Mouse (Mus musculus) c-Kit-positive CD71-positive TER-119-negative erythroid progenitor cells, embryonic 14.5 days (primary cell): ENCODE measurements around the gene Asgr2.
"Not testable (repeated sequence)": the region's sequence is repeated elsewhere in the genome, so short reads cannot be mapped to it uniquely, and the experiment has no call there.

Experiments
- DNase-seq: peaks from one replicate; pipeline ENCODE4 v3.0.0-alpha.2; 2013; ENCODE audit warnings: low read depth

The Asgr2 gene

DNA sequence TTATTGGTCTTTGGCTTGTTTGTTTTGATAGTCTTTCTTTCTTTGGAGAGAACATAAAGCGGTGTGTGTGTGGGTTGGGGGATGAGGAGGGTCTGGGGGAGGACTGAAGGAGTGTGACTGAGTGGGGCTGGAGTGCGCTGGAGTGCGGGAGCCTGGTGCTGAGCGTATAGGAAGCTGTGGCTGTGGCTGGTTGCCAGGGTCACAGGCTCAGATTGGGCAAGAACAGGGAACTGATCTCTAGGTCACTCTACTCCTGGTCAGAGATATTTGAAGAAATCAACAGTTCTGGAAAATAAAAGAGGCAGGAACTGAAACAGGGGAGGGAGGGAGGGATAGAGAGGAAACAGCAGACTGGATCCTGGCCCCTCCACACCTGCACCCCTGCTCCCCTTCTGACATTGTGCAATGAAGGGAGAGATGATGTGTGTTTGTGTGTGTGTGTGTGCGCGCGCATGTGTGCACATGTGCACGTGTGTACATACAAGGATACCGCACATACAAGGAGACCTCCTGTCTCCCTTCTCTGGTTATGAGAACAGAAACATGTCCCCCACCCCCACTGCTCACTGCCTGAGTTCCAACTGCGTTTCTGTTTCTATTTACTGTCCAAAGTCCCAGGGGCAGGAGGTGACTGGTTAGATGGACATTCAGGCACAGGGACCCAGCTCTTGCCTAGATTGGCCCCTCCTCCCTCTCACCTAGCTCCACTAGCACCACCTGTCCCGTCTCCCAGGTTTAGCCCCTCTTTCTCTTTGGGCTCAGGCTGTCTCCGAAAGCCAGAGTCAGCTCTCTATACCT lies at the start of gene Asgr2:
TSS of gene Asgr2 (plus strand) at position 659 of the 798 bp plus-strand sequence.
- no peak for DNase-seq

DNA sequence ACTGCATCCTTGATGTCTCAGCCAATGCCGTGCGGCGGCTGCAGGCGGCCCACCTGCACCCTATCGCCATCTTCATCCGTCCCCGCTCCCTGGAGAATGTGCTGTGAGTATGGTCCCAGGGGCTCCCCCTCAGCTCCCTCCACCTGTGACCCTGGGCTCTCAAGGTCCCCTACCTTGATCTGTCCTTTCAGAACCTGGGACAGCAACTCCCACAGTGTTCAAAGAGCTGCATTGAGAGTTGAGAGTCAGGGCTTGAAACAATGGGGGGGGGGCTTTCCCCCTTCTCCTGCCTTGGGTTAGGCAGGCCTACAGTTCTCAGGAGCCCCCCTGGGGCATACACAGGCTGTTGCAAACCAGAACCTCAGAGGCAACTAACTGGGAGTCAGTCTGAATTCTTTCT lies 48.8 kb upstream of the Asgr2 start:
- DNase-seq = no peak

DNA sequence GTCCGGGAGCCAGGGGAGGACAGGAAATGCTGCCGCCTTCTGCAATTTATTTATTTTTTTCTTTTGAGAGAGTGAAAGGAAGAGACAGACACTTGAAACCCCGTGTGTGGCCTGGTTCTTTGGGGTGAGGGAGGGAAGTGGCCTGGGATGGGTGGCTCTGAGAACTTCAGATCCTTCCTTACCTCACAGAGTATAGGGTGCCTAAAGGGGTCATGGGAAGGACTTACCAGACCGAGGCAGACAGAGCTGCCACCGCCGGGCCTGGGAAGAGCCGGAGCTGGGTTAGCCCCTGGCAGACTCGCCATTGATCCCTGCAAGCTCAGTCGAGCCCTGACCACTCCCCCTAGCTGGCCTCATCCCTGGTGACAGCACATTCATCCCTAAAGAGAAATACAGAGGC lies 47.0 kb upstream of the Asgr2 start:
- no peak for DNase-seq

DNA sequence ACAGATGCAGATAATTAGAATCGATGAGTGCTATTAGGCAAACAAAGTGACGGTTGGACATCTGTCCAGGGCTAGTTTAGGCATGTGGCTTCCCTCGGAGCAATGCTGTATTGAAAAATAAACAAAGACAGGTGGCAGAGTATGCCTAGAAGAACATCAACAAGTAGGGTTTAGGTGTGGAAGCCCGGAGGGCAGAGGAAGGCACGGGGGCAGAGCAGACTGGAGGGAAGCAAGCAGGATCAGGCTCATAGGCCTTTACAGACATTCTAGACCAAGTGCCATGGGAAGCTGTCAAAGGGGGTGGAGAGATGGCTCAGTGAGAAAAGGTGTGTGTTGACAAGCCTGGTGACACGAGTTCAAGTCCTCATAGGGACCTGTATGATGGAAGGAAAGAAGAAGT lies 43.1 kb upstream of the Asgr2 start:
- no peak for DNase-seq

DNA sequence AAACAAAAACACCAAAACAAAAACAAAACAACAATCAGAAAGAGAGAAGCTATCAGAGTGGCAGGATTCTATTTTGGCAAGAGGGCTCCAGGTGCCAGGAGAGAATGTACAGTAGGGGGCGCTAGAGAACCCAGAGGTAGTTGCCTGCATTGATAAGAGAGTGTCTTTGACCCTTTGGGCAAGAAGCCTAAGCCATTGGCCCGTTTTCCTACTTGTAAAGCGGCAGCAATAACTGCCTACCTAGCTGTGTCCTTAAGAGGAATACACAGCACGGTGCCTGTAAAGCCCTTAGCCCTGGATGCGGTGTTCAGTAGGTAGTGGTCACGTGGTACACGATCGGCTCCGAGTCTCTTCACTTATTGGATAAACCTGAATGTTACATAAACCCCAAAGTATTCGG lies 42.6 kb upstream of the Asgr2 start:
- DNase-seq = peak; percentile 14

DNA sequence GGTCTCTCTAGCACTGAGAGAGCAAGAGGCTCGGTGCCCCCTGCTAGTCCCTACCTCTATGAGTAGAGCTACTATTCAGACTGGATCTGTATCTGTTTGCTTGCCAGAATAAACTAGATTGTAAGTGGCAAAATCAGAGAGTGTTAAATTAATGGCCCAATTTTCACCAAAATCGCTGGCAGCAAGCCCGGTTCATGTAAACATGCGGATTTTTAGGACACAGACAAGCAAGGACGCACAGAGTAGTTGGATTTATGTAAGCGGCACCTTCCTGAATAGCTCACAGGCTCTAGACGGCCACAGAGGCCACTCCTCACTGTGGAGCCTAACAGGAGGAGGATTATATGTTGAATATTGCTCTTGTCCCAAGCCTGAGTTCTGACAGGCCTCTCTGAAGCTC lies 39.3 kb upstream of the Asgr2 start:
- DNase-seq = no peak

DNA sequence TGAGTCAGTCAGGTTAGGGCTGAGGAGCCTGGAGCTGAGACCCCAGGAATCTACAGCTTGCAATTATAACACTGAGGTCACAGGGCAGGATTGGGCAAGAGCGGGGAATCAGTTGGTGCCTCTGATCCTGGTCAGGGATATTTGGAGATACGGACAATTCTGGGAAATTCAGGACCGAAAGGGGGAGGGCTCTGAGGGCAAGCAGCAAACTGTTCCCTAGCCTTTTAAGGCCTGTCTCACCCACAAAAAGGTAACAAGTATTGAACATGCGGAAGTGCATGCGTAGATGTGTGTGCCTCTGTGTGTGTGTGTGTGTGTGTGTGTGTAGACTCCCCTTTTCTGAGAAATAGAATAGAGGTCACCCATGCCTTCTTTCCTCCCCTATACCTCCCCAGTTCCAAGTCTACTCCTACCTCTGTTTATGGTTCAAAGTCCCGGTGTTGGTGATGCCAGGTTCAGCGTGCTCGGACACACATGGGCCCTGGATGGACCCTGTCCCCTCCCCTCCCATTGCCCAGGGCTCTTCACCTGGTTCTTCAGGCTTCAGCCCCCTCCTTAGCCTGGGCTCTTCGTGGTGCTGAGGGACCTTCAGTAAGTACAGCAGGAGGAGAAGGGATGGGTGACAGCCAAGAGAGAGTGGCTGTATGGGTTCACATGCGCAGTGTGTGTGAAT lies 38.4 kb upstream of the Asgr2 start, which contains the start of gene Asgr1:
TSS of gene Asgr1 (plus strand) at position 188 of the 673 bp plus-strand sequence.
- no peak for DNase-seq

DNA sequence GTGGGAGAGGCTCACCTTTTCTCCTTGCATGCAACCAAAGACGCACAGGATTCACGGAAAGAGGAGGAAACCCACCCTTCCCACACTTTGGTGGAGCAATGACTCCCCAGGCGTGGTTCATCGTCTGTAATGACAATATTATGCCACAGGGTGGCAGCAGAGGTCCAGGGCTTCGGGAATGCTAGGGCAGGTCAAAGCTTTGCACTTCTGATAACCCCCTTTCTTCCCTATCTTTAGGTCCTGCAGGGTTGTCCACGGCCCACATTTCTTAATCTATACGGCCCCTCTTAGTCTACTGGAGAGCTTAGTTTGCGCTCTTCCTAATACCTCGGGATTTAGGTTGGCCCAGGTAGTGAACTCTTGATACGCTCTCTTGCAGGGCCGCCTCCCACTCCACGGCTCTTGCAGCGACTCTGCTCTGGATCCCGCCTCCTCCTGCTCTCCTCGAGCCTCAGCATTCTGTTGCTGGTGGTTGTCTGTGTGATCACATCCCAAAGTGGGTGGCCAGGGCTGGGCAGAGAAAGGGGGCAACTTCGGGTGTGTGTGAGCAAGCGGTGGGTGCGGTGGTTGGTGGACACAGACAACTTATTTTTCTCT lies 36.7 kb upstream of the Asgr2 start:
- peak; percentile 59 for DNase-seq

DNA sequence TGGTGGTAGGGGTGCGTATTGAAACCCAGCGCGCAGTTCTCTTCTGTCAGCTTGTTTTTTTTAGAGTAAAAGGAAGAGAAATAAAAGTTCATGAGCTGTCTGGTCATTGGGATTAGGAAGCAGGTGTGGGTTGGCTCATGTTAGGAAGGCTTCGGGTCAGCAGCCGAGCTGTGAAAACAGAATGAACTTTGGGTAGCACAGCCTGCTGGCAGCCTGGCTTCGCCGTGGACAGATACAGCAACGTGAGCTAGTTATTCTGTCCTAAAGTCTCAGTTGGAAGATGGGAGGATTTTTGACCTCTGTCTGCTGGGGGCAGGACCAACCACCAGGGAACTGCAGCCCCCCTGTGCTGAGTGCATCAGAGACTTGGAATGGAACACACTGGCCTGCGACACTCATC lies 34.6 kb upstream of the Asgr2 start:
- DNase-seq = no peak

DNA sequence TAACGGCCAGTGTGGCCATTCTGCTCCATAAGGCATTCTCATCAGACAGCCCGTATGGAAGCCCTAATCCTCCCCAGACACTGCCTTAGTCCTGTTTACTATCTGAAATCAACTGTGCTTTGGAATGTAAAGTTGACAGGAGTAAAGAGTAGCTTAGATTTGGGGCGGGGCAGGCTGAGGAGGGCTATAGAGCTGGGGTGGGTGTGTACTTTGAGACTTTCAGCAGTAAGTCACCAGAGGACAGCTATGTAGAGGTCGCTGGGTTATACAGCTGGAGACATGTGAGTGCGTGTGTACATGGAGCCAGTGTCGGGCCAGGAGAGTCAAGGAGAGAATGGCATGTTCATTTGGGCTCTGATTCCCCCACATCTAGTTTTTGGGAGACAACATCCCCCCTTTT lies 32.5 kb upstream of the Asgr2 start:
- no peak for DNase-seq

DNA sequence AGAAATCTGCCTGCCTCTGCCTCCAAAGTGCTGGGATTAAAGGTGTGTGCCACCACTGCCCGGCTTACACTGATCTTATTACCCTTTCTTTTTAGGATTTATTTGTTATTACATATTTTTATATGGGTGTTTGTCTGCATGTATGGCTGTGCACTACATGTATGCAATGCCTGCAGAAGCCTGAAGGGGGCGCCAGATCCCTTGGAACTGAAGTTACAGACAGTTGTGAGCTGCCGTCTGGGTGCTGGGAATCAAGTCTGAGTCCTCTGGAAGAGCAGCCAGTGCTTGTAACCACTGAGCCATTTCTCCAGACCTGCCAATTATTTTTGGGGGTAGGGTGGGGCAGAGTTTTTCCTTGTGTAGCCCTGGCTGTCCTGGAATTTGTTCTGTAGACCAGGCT lies 29.4 kb upstream of the Asgr2 start:
- DNase-seq = no peak

DNA sequence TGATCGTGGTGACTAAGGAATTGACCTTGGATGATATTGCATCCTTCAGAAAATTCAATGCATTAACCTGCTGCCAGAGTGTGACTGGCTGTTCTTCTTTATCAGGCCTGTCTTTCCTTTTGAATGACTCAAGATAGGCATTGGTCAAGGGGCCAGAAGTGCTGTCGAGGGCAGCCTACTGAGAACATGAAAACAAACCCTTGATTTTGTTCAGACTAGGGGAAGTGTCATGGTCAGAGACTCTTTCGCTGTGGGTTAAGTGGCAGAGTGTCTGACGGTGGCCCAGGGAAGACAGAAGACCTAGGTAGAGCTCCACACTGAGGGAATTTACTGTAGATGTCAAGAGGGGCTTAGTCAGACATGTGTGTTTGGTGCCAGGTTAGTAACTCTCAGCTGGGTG lies 25.7 kb upstream of the Asgr2 start:
- no peak for DNase-seq

DNA sequence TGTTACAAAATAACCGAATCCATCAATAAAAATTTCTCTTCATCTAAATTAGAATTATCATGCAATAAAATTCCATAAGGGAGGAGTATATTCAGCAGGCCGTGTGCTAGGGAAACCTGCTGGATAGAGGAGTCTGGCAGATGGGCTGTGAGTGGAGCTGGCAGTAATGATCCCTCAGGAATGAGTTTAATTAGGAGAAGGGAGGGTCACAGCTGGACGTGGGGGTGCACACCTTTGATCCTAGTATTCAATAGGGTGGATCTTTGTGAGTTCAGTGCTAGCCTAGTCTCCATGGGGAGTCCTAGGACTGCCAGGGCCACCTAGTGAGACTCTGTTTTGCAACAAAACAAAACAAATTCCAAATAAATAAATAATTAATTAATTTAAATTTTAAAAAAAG lies 24.2 kb upstream of the Asgr2 start:
- no peak for DNase-seq

DNA sequence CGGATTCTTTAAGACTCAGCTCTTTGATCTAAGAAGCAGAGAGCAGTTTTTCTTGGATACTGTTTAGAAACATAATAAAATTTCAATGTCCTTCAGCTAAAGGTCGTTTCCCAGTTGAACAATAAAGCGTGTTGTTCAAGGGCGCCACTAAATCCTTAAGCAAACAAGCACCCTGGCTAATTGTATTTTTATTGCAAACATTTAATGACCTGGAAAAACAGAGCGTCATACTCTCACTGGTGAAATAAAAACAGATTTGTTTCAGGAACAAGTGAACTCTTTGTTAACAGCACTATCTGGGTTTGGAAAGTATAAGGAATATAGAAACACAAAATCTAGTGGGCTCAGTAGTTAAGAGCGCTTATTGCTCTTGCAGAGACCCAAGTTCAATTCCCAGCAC lies 22.4 kb upstream of the Asgr2 start:
- no peak for DNase-seq

DNA sequence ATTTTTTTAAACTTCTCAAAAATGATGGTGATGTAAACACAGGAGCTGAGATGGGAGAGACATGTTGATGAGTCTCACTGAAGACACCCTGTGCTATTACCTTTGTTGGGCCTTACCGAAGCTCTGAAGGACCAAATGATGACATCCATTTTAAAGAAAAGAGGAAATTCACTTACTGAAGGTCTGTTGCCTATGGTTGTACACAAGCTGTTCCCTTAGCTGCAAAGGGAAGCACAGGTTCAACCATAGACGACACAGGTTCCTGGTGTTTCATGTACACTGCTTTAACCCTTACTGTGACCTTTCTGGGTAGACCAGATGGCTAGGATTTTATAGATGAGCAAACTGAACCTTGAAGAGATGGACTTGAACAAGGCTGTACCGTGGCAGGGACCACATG lies 21.8 kb upstream of the Asgr2 start:
- not testable (repeated sequence) for DNase-seq

DNA sequence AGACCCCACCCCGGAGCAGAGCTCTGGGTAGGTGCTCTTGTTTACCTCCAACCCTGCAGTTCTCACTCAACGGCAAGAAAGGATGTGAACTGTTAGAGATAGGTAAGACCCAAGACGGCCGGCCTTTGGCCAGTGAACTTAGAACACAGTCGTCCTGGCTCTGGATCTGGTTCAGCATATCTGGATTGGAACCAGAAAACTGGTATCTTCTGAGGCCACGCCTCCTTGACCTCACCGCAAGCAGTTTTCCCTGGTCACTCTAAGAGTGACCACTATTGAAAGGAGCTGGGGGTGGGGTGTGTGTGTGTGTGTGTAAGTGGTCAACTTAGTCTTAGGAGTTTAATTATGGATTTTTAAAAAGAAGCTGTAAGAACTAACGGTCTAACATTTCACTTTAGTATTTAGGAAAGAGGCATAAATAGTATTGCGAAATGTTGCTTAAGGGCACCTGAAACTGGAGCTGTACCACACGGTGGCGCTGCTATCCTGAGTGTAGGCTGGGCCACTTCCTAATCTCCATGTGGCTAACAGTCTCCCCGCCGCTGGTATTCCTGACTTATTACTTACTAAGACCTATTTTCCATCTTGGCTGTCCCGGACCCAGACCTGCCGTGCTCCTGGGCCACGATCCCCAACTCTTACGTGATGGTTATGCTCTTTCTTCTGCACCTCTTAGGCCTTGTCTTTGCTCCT lies 17.9 kb upstream of the Asgr2 start:
- DNase-seq = peak; percentile 42

DNA sequence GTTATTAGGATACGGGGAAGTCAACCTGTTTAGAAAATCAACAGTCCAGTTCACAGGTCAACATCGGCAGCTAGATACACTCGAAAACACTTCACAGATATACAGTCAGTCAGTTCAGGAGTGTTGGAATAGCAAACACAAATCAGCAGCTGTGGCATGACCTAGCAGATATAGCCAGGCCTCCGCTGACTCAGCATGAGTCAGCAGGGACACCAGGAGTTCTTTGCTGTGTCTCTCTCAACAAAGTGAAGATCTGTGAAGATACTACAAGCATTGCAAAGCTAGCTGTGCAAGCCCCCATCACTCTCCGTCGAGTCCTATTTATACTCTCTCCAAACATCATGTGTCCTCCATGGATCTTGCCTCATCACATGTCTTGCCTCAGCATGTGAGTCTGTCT lies 16.9 kb upstream of the Asgr2 start:
- DNase-seq = no peak

DNA sequence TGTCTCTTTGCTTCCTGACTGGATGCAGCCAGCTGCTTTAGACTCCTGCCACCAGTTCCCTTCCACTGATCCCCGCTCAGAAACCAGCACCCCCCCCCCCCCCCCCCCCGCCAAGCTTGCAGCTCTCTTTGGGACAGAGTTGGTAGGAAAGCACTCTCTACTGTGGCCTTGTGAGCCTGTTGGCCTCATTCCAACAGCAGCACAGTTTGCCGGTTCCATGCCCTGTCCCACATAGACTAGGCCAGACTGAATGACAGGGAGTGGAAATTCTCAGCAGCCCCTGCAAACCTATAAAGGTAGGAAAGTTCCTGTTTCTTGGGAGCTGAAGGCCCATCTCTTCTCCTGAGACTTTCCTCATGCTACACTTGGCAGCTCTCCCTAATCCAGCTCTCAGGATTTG lies 15.0 kb upstream of the Asgr2 start:
- DNase-seq = no peak

DNA sequence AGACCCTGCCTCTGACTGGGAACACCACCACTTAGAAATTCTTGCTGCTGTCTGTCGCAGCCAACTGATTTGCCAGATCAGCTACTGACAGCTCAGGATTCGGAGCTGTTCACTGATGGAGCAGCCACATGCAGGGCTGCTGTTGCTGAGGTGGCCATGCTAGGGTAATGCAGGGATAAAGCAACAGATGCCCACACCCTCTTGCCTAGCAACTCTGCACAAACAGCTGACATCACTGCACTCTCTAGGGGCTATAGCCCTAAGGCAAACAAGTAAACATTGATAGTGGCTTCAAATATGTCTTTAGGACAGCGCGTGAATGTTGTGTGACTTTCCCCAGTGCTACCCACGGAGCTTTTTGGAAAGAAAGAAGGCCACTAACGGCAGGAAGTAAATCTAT lies 13.3 kb upstream of the Asgr2 start:
- no peak for DNase-seq

DNA sequence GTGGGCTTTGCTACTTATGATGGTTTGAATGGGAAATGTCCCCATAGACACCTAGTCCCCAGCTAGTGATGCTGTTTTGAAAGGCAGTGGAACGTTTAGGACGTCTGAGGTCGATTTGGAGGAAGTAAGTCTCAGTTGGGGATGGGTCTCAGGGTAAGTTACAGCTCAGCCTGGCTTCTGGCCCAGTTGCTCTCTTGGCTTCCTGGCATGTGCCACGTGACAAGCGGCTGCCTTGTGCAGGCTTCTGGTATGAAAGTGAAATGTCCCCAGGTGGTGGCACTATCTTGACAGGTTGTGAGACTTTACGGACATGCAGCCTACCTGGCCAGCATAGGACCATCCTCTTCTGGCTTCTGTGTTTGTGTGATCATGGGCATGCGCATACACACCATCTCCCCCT lies 12.5 kb upstream of the Asgr2 start:
- DNase-seq = no peak

DNA sequence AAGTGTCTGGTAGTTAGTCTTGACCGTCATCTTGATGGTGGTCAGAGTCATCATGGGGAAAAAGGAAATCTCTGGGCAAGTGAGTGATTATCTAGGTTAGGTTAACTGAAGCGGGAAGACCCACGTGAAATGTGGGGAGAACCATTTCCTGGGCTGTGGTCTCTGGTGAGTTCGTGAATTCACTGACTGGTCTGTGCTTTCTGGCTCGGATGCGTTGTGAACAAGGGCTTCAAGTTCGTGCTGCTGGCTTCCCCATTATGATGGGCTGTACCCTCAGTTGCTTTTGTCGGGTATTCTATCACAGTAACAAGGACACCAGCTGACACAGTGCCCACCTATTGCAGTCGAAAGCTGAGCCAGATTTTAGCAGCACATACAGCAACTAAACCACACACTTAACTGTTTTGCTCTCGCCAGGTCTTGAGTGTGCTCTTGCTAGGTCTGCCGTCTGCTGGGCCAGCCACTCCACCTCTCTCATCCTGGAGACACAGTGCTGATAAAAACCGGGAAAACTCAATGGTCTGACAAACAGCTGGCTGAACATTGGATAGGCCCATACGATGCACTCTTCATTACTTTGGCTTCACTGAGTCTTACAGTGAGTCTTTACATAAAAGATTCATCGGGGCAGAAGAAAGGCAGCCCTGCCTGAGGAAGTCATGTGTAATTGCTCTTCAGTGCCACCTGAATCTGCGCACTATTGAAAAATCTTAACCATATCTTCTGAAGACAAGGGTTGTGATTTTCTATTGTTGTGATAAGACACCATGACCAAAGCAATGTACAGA lies 11.4 kb upstream of the Asgr2 start:
- DNase-seq = no peak

DNA sequence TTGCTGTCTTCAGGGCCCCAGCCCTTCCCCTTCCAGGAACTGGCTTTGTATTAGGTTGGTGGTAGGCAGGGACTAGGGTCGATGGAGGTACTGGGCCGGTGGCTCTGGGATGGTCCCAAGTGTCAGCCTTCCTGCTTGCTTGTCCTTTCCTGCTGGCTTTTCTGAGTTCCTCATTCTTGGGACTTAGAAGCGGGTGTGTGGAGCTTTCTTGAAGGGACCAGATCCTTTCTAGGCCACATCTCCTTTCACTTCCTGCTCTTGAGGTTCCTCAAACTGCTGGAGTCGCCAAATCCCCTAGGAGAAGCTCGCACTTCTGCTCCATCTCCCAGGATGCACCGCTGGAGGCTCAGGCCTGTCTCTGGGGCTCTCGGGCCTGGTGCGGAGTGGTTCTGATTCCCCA lies 7.9 kb upstream of the Asgr2 start:
- DNase-seq = no peak
